Mouse (Mus musculus): ENCODE results near the gene Eml1. TPM values are rescaled to one million over a fixed set of nuclear protein-coding genes. Genes with fewer than 3 reads are reported as not detected.

The Eml1 gene
- total and polyA plus RNA-seq, 3 experiments, result 13.5 to 29.6 (median 17.5) TPM

GRCm38 (mm10) chr12:108547251-108547875 is 176.6 kb downstream of the Eml1 start:
- peak; percentile 18 for DNase-seq

- no peak for DNase-seq
Observed at GRCm38 (mm10) chr12:108551731-108552130, 181.0 kb downstream of the Eml1 start.

GRCm38 (mm10) chr12:108553079-108553478 is 182.3 kb downstream of the Eml1 start:
- no peak for DNase-seq

- peak; percentile 91 for DNase-seq
Observed at GRCm38 (mm10) chr12:108554120-108554841, 183.5 kb downstream of the Eml1 start, which contains the start of gene Evl. Gene Evl, plus strand, starts transcription at chr12:108554720.

GRCm38 (mm10) chr12:108554861-108555556 is 184.3 kb downstream of the Eml1 start:
- DNase-seq, result peak; percentile 67

GRCm38 (mm10) chr12:108558194-108558593 is 187.4 kb downstream of the Eml1 start:
- no peak for DNase-seq

GRCm38 (mm10) chr12:108563238-108563637 is 192.5 kb downstream of the Eml1 start:
- DNase-seq, result no peak

GRCm38 (mm10) chr12:108564910-108565506 is 194.3 kb downstream of the Eml1 start:
- DNase-seq, result no peak

- peak; percentile 62 for DNase-seq
Observed at GRCm38 (mm10) chr12:108579156-108579871, 208.6 kb downstream of the Eml1 start.

GRCm38 (mm10) chr12:108583775-108584174 is 213.0 kb downstream of the Eml1 start:
- DNase-seq, result peak; percentile 57

Other genes with a start within 250 kb of the Eml1 start
- gene Setd3, start 191.6 kb upstream of the Eml1 start, total RNA-seq (2021), result 100 to 1,000 TPM; 109 to 117 TPM
- 9.2 and 11.0 TPM in 2 replicates for gene Setd3, start 191.6 kb upstream of the Eml1 start, polyA plus RNA-seq (2012; rRNA removed)
- 10 to 100 TPM; 23.7 to 37.6 TPM for gene Ccnk, start 191.4 kb upstream of the Eml1 start, total RNA-seq (2021)
- 8.1 and 8.7 TPM in 2 replicates for gene Ccnk, start 191.4 kb upstream of the Eml1 start, polyA plus RNA-seq (2012; rRNA removed)
- 10 to 100 TPM; 19.0 to 26.9 TPM for gene Ccdc85c, start 95.5 kb upstream of the Eml1 start, total RNA-seq (2021)
- gene Ccdc85c, start 95.5 kb upstream of the Eml1 start, polyA plus RNA-seq (2012; rRNA removed), result 35.3 and 38.0 TPM in 2 replicates
- gene Hhipl1, start 64.7 kb upstream of the Eml1 start, total RNA-seq (2021), result under 1 TPM; 0.69 to 0.76 TPM
- gene Hhipl1, start 64.7 kb upstream of the Eml1 start, polyA plus RNA-seq (2012; rRNA removed), result 0.85 and 1.4 TPM in 2 replicates
- gene Cyp46a1, start 36.6 kb upstream of the Eml1 start, total RNA-seq (2021), result 1 to 10 TPM; 1.0 to 1.6 TPM
- gene Cyp46a1, start 36.6 kb upstream of the Eml1 start, polyA plus RNA-seq (2012; rRNA removed), result 7.5 and 9.0 TPM in 2 replicates
- gene Evl, start 183.8 kb downstream of the Eml1 start, total RNA-seq (2021), result 10 to 100 TPM; 39.1 to 48.5 TPM
- gene Evl, start 183.8 kb downstream of the Eml1 start, polyA plus RNA-seq (2012; rRNA removed), result 18.6 and 27.8 TPM in 2 replicates